ENCODE assay signal across 8 mouse cellular contexts in genomic region chr17:24885356-24886133, GRCm38 (mm10). TPM values are rescaled to one million over a fixed set of nuclear protein-coding genes. Genes with fewer than 3 reads are reported as not detected.
DNase-seq lines count a peak whose midpoint lies in the region; ATAC-seq and TF ChIP-seq lines count a peak whose summit lies in the region.

No protein-coding gene starts in this region.

- H3K27ac ChIP-seq in kidney, postnatal 0 days: no peak overlapping the region; the same call in 1 of the 2 replicates
- H3K27ac ChIP-seq in embryonic facial prominence, embryonic 11.5 days (replicated peaks; ENCODE audit: low read depth, low read length): no peak overlapping the region
- H3K27ac ChIP-seq in hindbrain, embryonic 16.5 days (ENCODE audit: low read depth, low read length): no peak overlapping the region
- no peak overlapping the region for H3K27ac ChIP-seq in midbrain, postnatal 0 days (ENCODE audit: low read depth, low read length)

- peak overlapping the region; percentile 82 for H3K4me2 ChIP-seq in kidney, postnatal 0 days (ENCODE audit: low read length)
- H3K4me2 ChIP-seq in embryonic facial prominence, embryonic 11.5 days (ENCODE audit: low read depth, low read length): peak overlapping the region; percentile 83
- H3K4me2 ChIP-seq in hindbrain, embryonic 16.5 days (ENCODE audit: low read length): peak overlapping the region; percentile 96
- peak overlapping the region; percentile 87 for H3K4me2 ChIP-seq in midbrain, postnatal 0 days (ENCODE audit: low read depth, low read length, poor library complexity, severe bottlenecking)

- peak overlapping the region; percentile 73 for H3K9ac ChIP-seq in kidney, postnatal 0 days (ENCODE audit: low read depth, low read length)
- peak overlapping the region; percentile 59 for H3K9ac ChIP-seq in embryonic facial prominence, embryonic 11.5 days (replicated peaks; ENCODE audit: low read length)
- H3K9ac ChIP-seq in hindbrain, embryonic 16.5 days (ENCODE audit: low read depth, low read length): peak overlapping the region; percentile 23
- H3K9ac ChIP-seq in midbrain, postnatal 0 days (replicated peaks; ENCODE audit: low read length, poor library complexity, severe bottlenecking): peak overlapping the region; percentile 50

- H3K27me3 ChIP-seq in kidney, postnatal 0 days (ENCODE audit: insufficient read depth, low read length): no peaks in the 10 kb centered on the region
- H3K27me3 ChIP-seq in embryonic facial prominence, embryonic 11.5 days (ENCODE audit: control insufficient read depth, insufficient read depth, low read length): no peaks in the 10 kb centered on the region
- no peaks in the 10 kb centered on the region for H3K27me3 ChIP-seq in hindbrain, embryonic 16.5 days (replicated peaks; ENCODE audit: control insufficient read depth, insufficient read depth, low read length)
- no peaks in the 10 kb centered on the region for H3K27me3 ChIP-seq in midbrain, postnatal 0 days (ENCODE audit: insufficient read depth, low read length)

- H3K4me1 ChIP-seq in kidney, postnatal 0 days (replicated peaks; ENCODE audit: insufficient read depth, low read length): peaks cover 9% of the 10 kb centered on the region
- no peaks in the 10 kb centered on the region; the same call in none of the 2 replicates for H3K4me1 ChIP-seq in embryonic facial prominence, embryonic 11.5 days (ENCODE audit: control insufficient read depth, insufficient read depth, low read length)
- H3K4me1 ChIP-seq in hindbrain, embryonic 16.5 days (ENCODE audit: control insufficient read depth, insufficient read depth, low read depth, low read length): peaks cover 31% of the 10 kb centered on the region
- H3K4me1 ChIP-seq in midbrain, postnatal 0 days (ENCODE audit: insufficient read depth, low read length): peaks cover 13% of the 10 kb centered on the region; the same call in 1 of the 2 replicates

- H3K36me3 ChIP-seq in kidney, postnatal 0 days (ENCODE audit: insufficient read depth, low read length): peaks cover 13% of the 10 kb centered on the region; the same call in 1 of the 2 replicates
- H3K36me3 ChIP-seq in embryonic facial prominence, embryonic 11.5 days (replicated peaks; ENCODE audit: control insufficient read depth, insufficient read depth, low read depth, low read length): no peaks in the 10 kb centered on the region; the same call in 1 of the 2 replicates
- H3K36me3 ChIP-seq in hindbrain, embryonic 16.5 days (ENCODE audit: control insufficient read depth, insufficient read depth, low read length): peaks cover 12% of the 10 kb centered on the region
- peaks cover 24% of the 10 kb centered on the region for H3K36me3 ChIP-seq in midbrain, postnatal 0 days (ENCODE audit: insufficient read depth, low read length)

- intact Hi-C loops in left cerebral cortex, postnatal 36 days (cut with DNase I): loop anchor here (2.0 kb wide), 1 partner anchor 35 kb away; the partner anchor contains the start of gene Fahd1

- no peaks in the 10 kb centered on the region for H3K9me3 ChIP-seq in kidney, postnatal 0 days (replicated peaks; ENCODE audit: low read length)
- H3K9me3 ChIP-seq in embryonic facial prominence, embryonic 11.5 days (replicated peaks; ENCODE audit: control insufficient read depth, low read length): no peaks in the 10 kb centered on the region
- no peaks in the 10 kb centered on the region for H3K9me3 ChIP-seq in hindbrain, embryonic 16.5 days (ENCODE audit: control insufficient read depth, low read length)
- H3K9me3 ChIP-seq in midbrain, postnatal 0 days (ENCODE audit: low read length): no peaks in the 10 kb centered on the region

- H3K4me3 ChIP-seq in kidney, postnatal 0 days (replicated peaks; ENCODE audit: low read depth, low read length): peak overlapping the region; percentile 87
- H3K4me3 ChIP-seq in embryonic facial prominence, embryonic 11.5 days (ENCODE audit: low read depth, low read length): peak overlapping the region; percentile 87
- peak overlapping the region; percentile 88 for H3K4me3 ChIP-seq in hindbrain, embryonic 16.5 days (ENCODE audit: low read length)
- peak overlapping the region; percentile 82 for H3K4me3 ChIP-seq in midbrain, postnatal 0 days (ENCODE audit: low read depth, low read length)

- no peak for TF ChIP-seq CTCF in kidney, postnatal 0 days (IDR thresholded peaks at IDR 0.05; ENCODE audit: low read depth)
- TF ChIP-seq CTCF in midbrain, postnatal 0 days (IDR thresholded peaks at IDR 0.05): no peak

- DNase-seq in kidney, postnatal 0 days (ENCODE audit: low spot score): no peak
- no peak for DNase-seq in kidney, postnatal 36 days
- no peak for DNase-seq in embryonic facial prominence, embryonic 11.5 days (ENCODE audit: low spot score)
- DNase-seq in midbrain, postnatal 0 days (ENCODE audit: low spot score): no peak
- DNase-seq in left cerebral cortex, postnatal 36 days (ENCODE audit: low spot score in 2 of 2): no peak
- no peak for DNase-seq in thymus, postnatal 10 days (ENCODE audit: low spot score in 2 of 2)
- no peak for DNase-seq in layer of hippocampus, adult 9-11 months

- ATAC-seq in kidney, postnatal 0 days (replicated peaks; ENCODE audit: low FRiP score, low read depth): no peak
- ATAC-seq in embryonic facial prominence, embryonic 11.5 days (replicated peaks; ENCODE audit: insufficient number of reproducible peaks, low FRiP score, low TSS enrichment, low read depth): no peak
- ATAC-seq in hindbrain, embryonic 16.5 days: no peak
- ATAC-seq in midbrain, postnatal 0 days (ENCODE audit: low FRiP score): no peak

- WGBS in kidney, postnatal 0 days: 28% methylated on average over 22 of the region's 22 CpGs
- WGBS in embryonic facial prominence, embryonic 11.5 days: 24% methylated on average over 22 of the region's 22 CpGs
- WGBS in hindbrain, embryonic 16.5 days: 26% methylated on average over 22 of the region's 22 CpGs
- WGBS in midbrain, postnatal 0 days: 26% methylated on average over 22 of the region's 22 CpGs

RNA-seq across cellular contexts. Expression of gene Nubp2, which starts 0.6 kb away (rescaled TPM):
- 55.9 and 57.5 TPM in 2 replicates for polyA plus RNA-seq in kidney, postnatal 0 days (2015; fragmentation: Nextera tagmentation; extraction: Ambion mirVana)
- 61.0 and 63.9 TPM in 2 replicates for polyA plus RNA-seq in embryonic facial prominence, embryonic 11.5 days (2014; fragmentation: Nextera tagmentation; extraction: Ambion mirVana)
- polyA plus RNA-seq in hindbrain, embryonic 16.5 days (2015; fragmentation: Nextera tagmentation; extraction: Ambion mirVana): 64.1 and 65.7 TPM in 2 replicates
- total RNA-seq in midbrain, postnatal 0 days (2014; rRNA removed): 39.6 and 60.2 TPM in 2 replicates
- 55.8 and 63.9 TPM in 2 replicates for polyA plus RNA-seq in midbrain, postnatal 0 days (2015; fragmentation: Nextera tagmentation; extraction: Ambion mirVana)
- total RNA-seq in left cerebral cortex, postnatal 36 days (2021): 10 to 100 TPM; 31.4 to 34.8 TPM

RNA-seq across cellular contexts. Expression of gene Spsb3, which starts 0.9 kb away (rescaled TPM):
- polyA plus RNA-seq in kidney, postnatal 0 days (2015; fragmentation: Nextera tagmentation; extraction: Ambion mirVana): 53.4 and 55.9 TPM in 2 replicates
- 34.8 and 39.8 TPM in 2 replicates for polyA plus RNA-seq in embryonic facial prominence, embryonic 11.5 days (2014; fragmentation: Nextera tagmentation; extraction: Ambion mirVana)
- 88.2 and 90.4 TPM in 2 replicates for polyA plus RNA-seq in hindbrain, embryonic 16.5 days (2015; fragmentation: Nextera tagmentation; extraction: Ambion mirVana)
- 87.5 and 105 TPM in 2 replicates for total RNA-seq in midbrain, postnatal 0 days (2014; rRNA removed)
- polyA plus RNA-seq in midbrain, postnatal 0 days (2015; fragmentation: Nextera tagmentation; extraction: Ambion mirVana): 100 and 110 TPM in 2 replicates
- total RNA-seq in left cerebral cortex, postnatal 36 days (2021): 10 to 100 TPM; 56.4 to 63.7 TPM

RNA-seq across cellular contexts. Expression of gene Eme2, which starts 9.3 kb away (rescaled TPM):
- 29.5 and 29.6 TPM in 2 replicates for polyA plus RNA-seq in kidney, postnatal 0 days (2015; fragmentation: Nextera tagmentation; extraction: Ambion mirVana)
- 15.9 and 18.2 TPM in 2 replicates for polyA plus RNA-seq in embryonic facial prominence, embryonic 11.5 days (2014; fragmentation: Nextera tagmentation; extraction: Ambion mirVana)
- polyA plus RNA-seq in hindbrain, embryonic 16.5 days (2015; fragmentation: Nextera tagmentation; extraction: Ambion mirVana): 30.1 and 30.2 TPM in 2 replicates
- 29.7 and 31.7 TPM in 2 replicates for total RNA-seq in midbrain, postnatal 0 days (2014; rRNA removed)
- polyA plus RNA-seq in midbrain, postnatal 0 days (2015; fragmentation: Nextera tagmentation; extraction: Ambion mirVana): 20.2 and 22.5 TPM in 2 replicates
- total RNA-seq in left cerebral cortex, postnatal 36 days (2021): 10 to 100 TPM; 47.4 to 60.0 TPM

RNA-seq across cellular contexts. Expression of gene Mrps34, which starts 9.4 kb away (rescaled TPM):
- polyA plus RNA-seq in kidney, postnatal 0 days (2015; fragmentation: Nextera tagmentation; extraction: Ambion mirVana): 141 TPM in 2 replicates
- polyA plus RNA-seq in embryonic facial prominence, embryonic 11.5 days (2014; fragmentation: Nextera tagmentation; extraction: Ambion mirVana): 68.6 and 84.7 TPM in 2 replicates
- 85.3 and 89.0 TPM in 2 replicates for polyA plus RNA-seq in hindbrain, embryonic 16.5 days (2015; fragmentation: Nextera tagmentation; extraction: Ambion mirVana)
- 43.8 and 46.1 TPM in 2 replicates for total RNA-seq in midbrain, postnatal 0 days (2014; rRNA removed)
- 128 and 131 TPM in 2 replicates for polyA plus RNA-seq in midbrain, postnatal 0 days (2015; fragmentation: Nextera tagmentation; extraction: Ambion mirVana)
- 10 to 100 TPM; 61.8 to 74.6 TPM for total RNA-seq in left cerebral cortex, postnatal 36 days (2021)

RNA-seq across cellular contexts. Expression of gene Nme3, which starts 10.8 kb away (rescaled TPM):
- 87.1 and 93.1 TPM in 2 replicates for polyA plus RNA-seq in kidney, postnatal 0 days (2015; fragmentation: Nextera tagmentation; extraction: Ambion mirVana)
- polyA plus RNA-seq in embryonic facial prominence, embryonic 11.5 days (2014; fragmentation: Nextera tagmentation; extraction: Ambion mirVana): 49.4 and 52.8 TPM in 2 replicates
- polyA plus RNA-seq in hindbrain, embryonic 16.5 days (2015; fragmentation: Nextera tagmentation; extraction: Ambion mirVana): 88.2 and 99.9 TPM in 2 replicates
- 54.4 and 65.3 TPM in 2 replicates for total RNA-seq in midbrain, postnatal 0 days (2014; rRNA removed)
- polyA plus RNA-seq in midbrain, postnatal 0 days (2015; fragmentation: Nextera tagmentation; extraction: Ambion mirVana): 98.3 and 105 TPM in 2 replicates
- 10 to 100 TPM; 41.4 to 54.3 TPM for total RNA-seq in left cerebral cortex, postnatal 36 days (2021)

Comparison
In these comparisons a context has a peak if more than half of its experiments do, and no peak if none do; other contexts are left out.
1. H3K9ac ChIP-seq: peak in every context shown above with its lines; median percentile 73 in kidney, postnatal 0 days; 59 in embryonic facial prominence, embryonic 11.5 days; 50 in midbrain, postnatal 0 days; 23 in hindbrain, embryonic 16.5 days.